Mouse (Mus musculus): Measurements from ENCODE around the gene Gm7030.
"Not testable (repeated sequence)": the region's sequence is repeated elsewhere in the genome, so short reads cannot be mapped to it uniquely, and the experiment has no call there.

- TF ChIP-seq POLR2A (IDR thresholded peaks at IDR 0.05; ENCODE audit: borderline replicate concordance, control insufficient read depth, low read depth, low read length); CTCF (IDR thresholded peaks at IDR 0.05; ENCODE audit: control insufficient read depth, insufficient read depth, low read length): not testable (repeated sequence)
These were observed 43.2 kb downstream of the Gm7030 start for GRCm38 (mm10) chr17:36085976-36086375.
